Mouse (Mus musculus) ES-E14 (cell line): Measurements from ENCODE around the gene 1700122O11Rik.

ENCODE experiments used
- CHD2 ChIP-seq: IDR thresholded peaks from 2 replicates; pipeline ENCODE4 v1.6.1; 2014; ENCODE audit warnings: mild to moderate bottlenecking, low read depth, low read length, inconsistent platforms
- MAFK ChIP-seq: IDR thresholded peaks from 2 replicates; pipeline ENCODE4 v1.6.1; 2014; ENCODE audit warnings: mild to moderate bottlenecking, low read depth, low read length, inconsistent platforms; ENCODE audit not compliant: insufficient read depth
- ZNF384 ChIP-seq: IDR thresholded peaks from 2 replicates; pipeline ENCODE4 v1.6.1; 2012; ENCODE audit warnings: low read depth, low read length, inconsistent platforms

- TF ChIP-seq ZNF384 (no peak), MAFK (no peak), CHD2 (no peak)
These were observed 33.5 kb downstream of the 1700122O11Rik start for GRCm38 (mm10) chr17:48004619-48005018.
